Mouse (Mus musculus) limb, embryonic 10.5 days (tissue): ENCODE results near the gene Chrna9. TPM values are rescaled to one million over a fixed set of nuclear protein-coding genes. Genes with fewer than 3 reads are reported as not detected.

ENCODE experiments used
- DNase-seq: peaks from one replicate; pipeline ENCODE4 v3.0.0-alpha.2; 2017; ENCODE audit warnings: low spot score
- H3K27ac ChIP-seq: fragments of 300-500 bp; sonication (generic); 2 replicates; pipeline ENCODE4 v1.5.1; 2016; ENCODE audit warnings: mild to moderate bottlenecking
- H3K27me3 ChIP-seq: fragments of 300-500 bp; sonication (generic); 2 replicates; pipeline ENCODE4 v1.6.1; 2016; ENCODE audit warnings: low read depth, mild to moderate bottlenecking; ENCODE audit not compliant: poor library complexity, severe bottlenecking
- H3K36me3 ChIP-seq: fragments of 300-500 bp; sonication (generic); 2 replicates; pipeline ENCODE4 v1.6.1; 2016; ENCODE audit warnings: mild to moderate bottlenecking, moderate library complexity
- H3K4me1 ChIP-seq: fragments of 300-500 bp; sonication (generic); 2 replicates; pipeline ENCODE4 v1.6.1; 2016
- H3K4me3 ChIP-seq: fragments of 300-500 bp; sonication (generic); 2 replicates; pipeline ENCODE4 v1.5.1; 2016; ENCODE audit warnings: mild to moderate bottlenecking, moderate library complexity
- H3K9me3 ChIP-seq: fragments of 300-500 bp; sonication (generic); replicated peaks from 2 replicates; pipeline ENCODE4 v1.6.1; 2016; ENCODE audit warnings: mild to moderate bottlenecking
- WGBS: fragments of 180-500 bp; shearing (Covaris S2); methylation state at CpG from one replicate; pipeline ENCODE4 v1.1.7; 2016; 5-methylcytosine and 5-hydroxymethylcytosine counted together
- polyA plus RNA-seq: library from polyadenylated mRNA; unstranded; fragments of >200 nt; fragmentation: Nextera tagmentation; extraction: Ambion mirVana; gene quantifications from 2 replicates; pipeline ENCODE4 v1.2.1, GENCODE M21; 2016

The Chrna9 gene
- 0.23 TPM in 1 of 2 replicates, not detected in the other for polyA plus RNA-seq

GRCm38 (mm10) chr5:65934783-65935182 is at the start of gene Chrna9:
Gene Chrna9, plus strand, starts transcription at chr5:65934921.
- no peaks in the 10 kb centered on the region for H3K27me3 ChIP-seq
- WGBS, result 90% methylated on average over 5 of the region's 5 CpGs

GRCm38 (mm10) chr5:65885699-65886443 is 48.9 kb upstream of the Chrna9 start:
- H3K9me3 ChIP-seq, result no peaks in the 10 kb centered on the region
- peaks cover 4% of the 10 kb centered on the region; the same call in 1 of the 2 replicates for H3K4me1 ChIP-seq
- no peak for DNase-seq
- no peaks in the 10 kb centered on the region for H3K27me3 ChIP-seq
- 92% methylated on average over 15 of the region's 15 CpGs for WGBS
- H3K4me3 ChIP-seq, result no peak overlapping the region
- H3K36me3 ChIP-seq, result no peaks in the 10 kb centered on the region
- H3K27ac ChIP-seq, result no peak overlapping the region

More at GRCm38 (mm10) chr5:65934783-65935182, at the start of gene Chrna9:
- H3K27ac ChIP-seq, result no peak within 1 kb of the TSS
- H3K36me3 ChIP-seq, result no peaks in the 10 kb centered on the region
- no peak for DNase-seq
- no peaks in the 10 kb centered on the region for H3K4me1 ChIP-seq
- H3K9me3 ChIP-seq, result no peaks in the 10 kb centered on the region
- H3K4me3 ChIP-seq, result no peak within 1 kb of the TSS

GRCm38 (mm10) chr5:65888102-65888501 is 46.6 kb upstream of the Chrna9 start:
- Histone ChIP-seq H3K27me3 (no peaks in the 10 kb centered on the region), H3K4me1 (peaks cover 4% of the 10 kb centered on the region; the same call in 1 of the 2 replicates), H3K4me3 (no peak overlapping the region), H3K27ac (no peak overlapping the region), H3K36me3 (no peaks in the 10 kb centered on the region), H3K9me3 (no peaks in the 10 kb centered on the region)
- WGBS, result 95% methylated on average over 5 of the region's 5 CpGs
- DNase-seq, result no peak

- Histone ChIP-seq H3K9me3 (no peaks in the 10 kb centered on the region), H3K4me1 (peaks cover 4% of the 10 kb centered on the region; the same call in 1 of the 2 replicates), H3K4me3 (no peak overlapping the region), H3K27ac (no peak overlapping the region), H3K36me3 (no peaks in the 10 kb centered on the region), H3K27me3 (no peaks in the 10 kb centered on the region)
- DNase-seq, result no peak
- WGBS, result 68% methylated on average over 5 of the region's 5 CpGs
Observed at GRCm38 (mm10) chr5:65888998-65889397, 45.7 kb upstream of the Chrna9 start.

- Histone ChIP-seq H3K4me3 (no peak overlapping the region), H3K4me1 (peaks cover 4% of the 10 kb centered on the region; the same call in 1 of the 2 replicates), H3K27me3 (no peaks in the 10 kb centered on the region), H3K9me3 (no peaks in the 10 kb centered on the region), H3K36me3 (no peaks in the 10 kb centered on the region), H3K27ac (no peak overlapping the region)
- WGBS, result 92% methylated on average over 14 of the region's 14 CpGs
- no peak for DNase-seq
Observed at GRCm38 (mm10) chr5:65891251-65891826, 43.4 kb upstream of the Chrna9 start.

- Histone ChIP-seq H3K9me3 (no peaks in the 10 kb centered on the region), H3K4me3 (no peak overlapping the region), H3K27ac (no peak overlapping the region), H3K27me3 (no peaks in the 10 kb centered on the region), H3K36me3 (no peaks in the 10 kb centered on the region), H3K4me1 (no peaks in the 10 kb centered on the region)
- WGBS, result 90% methylated on average over 6 of the region's 6 CpGs
- no peak for DNase-seq
Observed at GRCm38 (mm10) chr5:65895121-65895692, 39.5 kb upstream of the Chrna9 start.

GRCm38 (mm10) chr5:65895764-65896163 is 39.0 kb upstream of the Chrna9 start:
- no peaks in the 10 kb centered on the region for H3K9me3 ChIP-seq
- WGBS, result 89% methylated on average over 7 of the region's 7 CpGs
- H3K4me3 ChIP-seq, result no peak overlapping the region
- no peaks in the 10 kb centered on the region for H3K4me1 ChIP-seq
- no peak overlapping the region for H3K27ac ChIP-seq
- DNase-seq, result no peak
- no peaks in the 10 kb centered on the region for H3K27me3 ChIP-seq
- no peaks in the 10 kb centered on the region for H3K36me3 ChIP-seq

- Histone ChIP-seq H3K27ac (no peak overlapping the region), H3K27me3 (no peaks in the 10 kb centered on the region), H3K4me1 (no peaks in the 10 kb centered on the region), H3K36me3 (no peaks in the 10 kb centered on the region), H3K4me3 (no peak overlapping the region), H3K9me3 (no peaks in the 10 kb centered on the region)
- no peak for DNase-seq
- WGBS, result 96% methylated on average over 2 of the region's 2 CpGs
Observed at GRCm38 (mm10) chr5:65897731-65898130, 37.0 kb upstream of the Chrna9 start.

GRCm38 (mm10) chr5:65898683-65899082 is 36.0 kb upstream of the Chrna9 start:
- Histone ChIP-seq H3K4me3 (no peak overlapping the region), H3K9me3 (no peaks in the 10 kb centered on the region), H3K4me1 (no peaks in the 10 kb centered on the region), H3K36me3 (no peaks in the 10 kb centered on the region), H3K27ac (no peak overlapping the region), H3K27me3 (no peaks in the 10 kb centered on the region)
- 88% methylated on average over 3 of the region's 3 CpGs for WGBS
- no peak for DNase-seq

- peaks cover 4% of the 10 kb centered on the region; the same call in 1 of the 2 replicates for H3K9me3 ChIP-seq
- WGBS, result 90% methylated on average over 6 of the region's 6 CpGs
- no peak overlapping the region for H3K27ac ChIP-seq
- H3K4me1 ChIP-seq, result no peaks in the 10 kb centered on the region
- H3K36me3 ChIP-seq, result no peaks in the 10 kb centered on the region
- no peak for DNase-seq
- no peak overlapping the region for H3K4me3 ChIP-seq
- no peaks in the 10 kb centered on the region for H3K27me3 ChIP-seq
Observed at GRCm38 (mm10) chr5:65900113-65900512, 34.6 kb upstream of the Chrna9 start.

- H3K4me1 ChIP-seq, result no peaks in the 10 kb centered on the region
- no peaks in the 10 kb centered on the region for H3K27me3 ChIP-seq
- no peak for DNase-seq
- no peak overlapping the region for H3K4me3 ChIP-seq
- no peaks in the 10 kb centered on the region for H3K36me3 ChIP-seq
- peaks cover 4% of the 10 kb centered on the region; the same call in 1 of the 2 replicates for H3K9me3 ChIP-seq
- H3K27ac ChIP-seq, result no peak overlapping the region
- WGBS, result 80% methylated on average over 7 of the region's 7 CpGs
Observed at GRCm38 (mm10) chr5:65900862-65901265, 33.9 kb upstream of the Chrna9 start.

GRCm38 (mm10) chr5:65901868-65902418 is 32.8 kb upstream of the Chrna9 start:
- 92% methylated on average over 10 of the region's 10 CpGs for WGBS
- no peak for DNase-seq
- H3K4me3 ChIP-seq, result no peak overlapping the region
- H3K36me3 ChIP-seq, result no peaks in the 10 kb centered on the region
- H3K4me1 ChIP-seq, result no peaks in the 10 kb centered on the region
- peaks cover 4% of the 10 kb centered on the region; the same call in 1 of the 2 replicates for H3K9me3 ChIP-seq
- no peak overlapping the region for H3K27ac ChIP-seq
- no peaks in the 10 kb centered on the region for H3K27me3 ChIP-seq

- 90% methylated on average over 9 of the region's 9 CpGs for WGBS
- H3K9me3 ChIP-seq, result peaks cover 4% of the 10 kb centered on the region; the same call in 1 of the 2 replicates
- H3K27me3 ChIP-seq, result no peaks in the 10 kb centered on the region
Observed at GRCm38 (mm10) chr5:65902811-65903210, 31.9 kb upstream of the Chrna9 start.

More at GRCm38 (mm10) chr5:65902811-65903210, 31.9 kb upstream of the Chrna9 start:
- DNase-seq, result no peak
- no peaks in the 10 kb centered on the region for H3K36me3 ChIP-seq
- H3K4me3 ChIP-seq, result no peak overlapping the region
- no peaks in the 10 kb centered on the region for H3K4me1 ChIP-seq
- no peak overlapping the region for H3K27ac ChIP-seq
